ENCODE assay signal across 18 mouse cellular contexts in genomic region chr6:71537286-71537685, GRCm38 (mm10). TPM values are rescaled to one million over a fixed set of nuclear protein-coding genes. Genes with fewer than 3 reads are reported as not detected.
A peak's percentile ranks its signal among the peaks of the same experiment; 100 is the strongest.
DNase-seq lines count a peak whose midpoint lies in the region; ATAC-seq and TF ChIP-seq lines count a peak whose summit lies in the region.
"Had no signal": no experiment of that assay in that cellular context is flagged by ENCODE, and none has a peak within 500 bp of the region (broad histone marks: within the 10 kb centered on the region; RNA-seq: fewer than 3 reads in every experiment).

No protein-coding gene starts in this region.

- peaks cover 5% of the 10 kb centered on the region; the same call in 1 of the 2 replicates for H3K4me1 ChIP-seq in heart, embryonic 16.5 days (ENCODE audit: control insufficient read depth, insufficient read depth, low read length)
- no peaks in the 10 kb centered on the region for H3K4me1 ChIP-seq in lung, embryonic 14.5 days (ENCODE audit: insufficient read depth)
- H3K4me1 ChIP-seq in bone marrow macrophage, adult 2 months (ENCODE audit: control insufficient read depth, insufficient read depth, low read length), result peaks cover 6% of the 10 kb centered on the region
- H3K4me1 ChIP-seq: embryonic facial prominence, embryonic 12.5 days; forebrain, embryonic 10.5 days; limb, embryonic 15.5 days; midbrain, embryonic 12.5 days; neural tube, embryonic 15.5 days had no signal

- H3K79me2 ChIP-seq in macrophage (ENCODE audit: inconsistent target), result no peaks in the 10 kb centered on the region

- no peak overlapping the region for H3K4me2 ChIP-seq in heart, embryonic 16.5 days (ENCODE audit: low read depth, low read length)
- H3K4me2 ChIP-seq in lung, embryonic 14.5 days, result no peak overlapping the region
- H3K4me2 ChIP-seq: embryonic facial prominence, embryonic 12.5 days; limb, embryonic 15.5 days; midbrain, embryonic 12.5 days; neural tube, embryonic 15.5 days had no signal

- TF ChIP-seq CTCF in lung, embryonic 14.5 days (IDR thresholded peaks at IDR 0.05; ENCODE audit: low read depth), result no peak
- TF ChIP-seq CTCF in bone marrow macrophage, adult 2 months (IDR thresholded peaks at IDR 0.05; ENCODE audit: low read depth, low read length), result no peak

- H3K9me3 ChIP-seq in heart, embryonic 16.5 days (replicated peaks; ENCODE audit: control insufficient read depth, low read length), result no peaks in the 10 kb centered on the region
- H3K9me3 ChIP-seq in lung, embryonic 14.5 days (ENCODE audit: low read depth, low read length), result no peaks in the 10 kb centered on the region
- H3K9me3 ChIP-seq: embryonic facial prominence, embryonic 12.5 days; forebrain, embryonic 10.5 days; limb, embryonic 15.5 days; midbrain, embryonic 12.5 days; neural tube, embryonic 15.5 days had no signal

- no peaks in the 10 kb centered on the region for H3K27me3 ChIP-seq in heart, embryonic 16.5 days (ENCODE audit: control insufficient read depth, insufficient read depth, low read length)
- no peaks in the 10 kb centered on the region for H3K27me3 ChIP-seq in lung, embryonic 14.5 days (ENCODE audit: insufficient read depth, low read length)
- H3K27me3 ChIP-seq: embryonic facial prominence, embryonic 12.5 days; limb, embryonic 15.5 days; midbrain, embryonic 12.5 days had no signal

- no peak for DNase-seq in heart, adult 11 months
- DNase-seq in lung, embryonic 14.5 days, result peak; percentile 63
- no peak for DNase-seq in lung, adult 18-20 months
- no peak for DNase-seq in frontal cortex, postnatal 25 days (ENCODE audit: low spot score in 2 of 2)
- DNase-seq: cerebellum, adult 9-10 months; gastrocnemius, postnatal 25 days; kidney, adult 11 months; liver, postnatal 0 days had no signal

- no peak overlapping the region for H3K9ac ChIP-seq in heart, embryonic 16.5 days (ENCODE audit: low read length)
- H3K9ac ChIP-seq in lung, embryonic 14.5 days, result no peak overlapping the region
- H3K9ac ChIP-seq: embryonic facial prominence, embryonic 12.5 days; limb, embryonic 15.5 days; liver, postnatal 0 days; midbrain, embryonic 12.5 days; neural tube, embryonic 15.5 days had no signal

- H3K27ac ChIP-seq in heart, embryonic 16.5 days (ENCODE audit: low read length), result 0 out of 2 replicates have a peak overlapping the region, but pooled peaks have one; percentile 4
- H3K27ac ChIP-seq in lung, embryonic 14.5 days (ENCODE audit: low read depth), result no peak overlapping the region
- H3K27ac ChIP-seq in bone marrow macrophage, adult 2 months (ENCODE audit: insufficient read depth, low read depth, low read length), result peak overlapping the region; percentile 73
- H3K27ac ChIP-seq in macrophage, result peak overlapping the region; percentile 35
- H3K27ac ChIP-seq: embryonic facial prominence, embryonic 12.5 days; forebrain, embryonic 10.5 days; limb, embryonic 15.5 days; midbrain, embryonic 12.5 days; neural tube, embryonic 15.5 days had no signal

- no peak for TF ChIP-seq POLR2A in bone marrow macrophage, adult 2 months (IDR thresholded peaks at IDR 0.05; ENCODE audit: borderline replicate concordance, low read depth, low read length)

- ATAC-seq in heart, embryonic 16.5 days (replicated peaks; ENCODE audit: extremely low read depth, insufficient read depth, low FRiP score), result no peak
- no peak for ATAC-seq in lung, embryonic 14.5 days (ENCODE audit: insufficient read depth)
- ATAC-seq: activated CD4-positive, CD25-positive, alpha-beta regulatory T cell, adult 4 months; hindbrain, embryonic 16.5 days; liver, postnatal 0 days had no signal

- no peak overlapping the region for H3K4me3 ChIP-seq in heart, embryonic 16.5 days (ENCODE audit: low read length)
- H3K4me3 ChIP-seq in lung, embryonic 14.5 days (ENCODE audit: low read depth, low read length), result no peak overlapping the region
- H3K4me3 ChIP-seq in bone marrow macrophage, adult 2 months (ENCODE audit: insufficient read depth, low read length), result no peak overlapping the region
- H3K4me3 ChIP-seq in macrophage (ENCODE audit: inconsistent target), result no peak overlapping the region
- H3K4me3 ChIP-seq: embryonic facial prominence, embryonic 12.5 days; forebrain, embryonic 10.5 days; limb, embryonic 15.5 days; midbrain, embryonic 12.5 days; neural tube, embryonic 15.5 days had no signal

- no peaks in the 10 kb centered on the region for H3K36me3 ChIP-seq in heart, embryonic 16.5 days (ENCODE audit: control insufficient read depth, insufficient read depth)
- no peaks in the 10 kb centered on the region for H3K36me3 ChIP-seq in lung, embryonic 14.5 days (ENCODE audit: insufficient read depth)
- no peaks in the 10 kb centered on the region for H3K36me3 ChIP-seq in macrophage (ENCODE audit: inconsistent target)
- H3K36me3 ChIP-seq: embryonic facial prominence, embryonic 12.5 days; forebrain, embryonic 10.5 days; limb, embryonic 15.5 days; midbrain, embryonic 12.5 days; neural tube, embryonic 15.5 days had no signal

RNA-seq across cellular contexts. Expression of gene Chmp3, which starts 6.3 kb away (rescaled TPM):
- polyA plus RNA-seq in heart, embryonic 16.5 days (2015; fragmentation: Nextera tagmentation; extraction: Ambion mirVana), result 64.1 and 67.6 TPM in 2 replicates
- polyA plus RNA-seq in lung, embryonic 14.5 days (2014; fragmentation: Nextera tagmentation; extraction: Ambion mirVana), result 61.8 and 66.7 TPM in 2 replicates
- polyA plus RNA-seq in bone marrow macrophage, adult 2 months (2012; ENCODE audit: insufficient read depth, insufficient read length, missing spikeins), result 226 and 254 TPM in 2 replicates
- total RNA-seq in macrophage (2018; cell fraction: chromatin; rRNA removed), result 100 to 1,000 TPM in 8 of 26 experiments, 10 to 100 TPM in 18; 42.2 to 182 (median 84.2) TPM
- 100 to 1,000 TPM in 12 of 26 experiments, 10 to 100 TPM in 14; 77.9 to 138 (median 99.6) TPM for total RNA-seq in macrophage (2018; cell fraction: cytosol; rRNA removed)
- 100 to 1,000 TPM in 1 of 26 experiments, 10 to 100 TPM in 25; 37.1 to 105 (median 66.4) TPM for total RNA-seq in macrophage (2018; cell fraction: nucleus; rRNA removed)
- 114 to 245 TPM (median 121 TPM) in 3 replicates for polyA plus RNA-seq in macrophage (2018)

RNA-seq across cellular contexts. Expression of gene Rnf103, which starts 43.6 kb away (rescaled TPM):
- 13.1 and 13.8 TPM in 2 replicates for polyA plus RNA-seq in heart, embryonic 16.5 days (2015; fragmentation: Nextera tagmentation; extraction: Ambion mirVana)
- polyA plus RNA-seq in lung, embryonic 14.5 days (2014; fragmentation: Nextera tagmentation; extraction: Ambion mirVana), result 18.1 and 18.2 TPM in 2 replicates
- 27.2 and 29.2 TPM in 2 replicates for polyA plus RNA-seq in bone marrow macrophage, adult 2 months (2012; ENCODE audit: insufficient read depth, insufficient read length, missing spikeins)
- total RNA-seq in macrophage (2018; cell fraction: chromatin; rRNA removed), result 100 to 1,000 TPM in 1 of 26 experiments, 10 to 100 TPM in 25; 18.2 to 104 (median 40.7) TPM
- total RNA-seq in macrophage (2018; cell fraction: cytosol; rRNA removed), result 10 to 100 TPM; 27.0 to 53.5 (median 36.1) TPM
- 10 to 100 TPM; 28.0 to 81.1 (median 50.3) TPM for total RNA-seq in macrophage (2018; cell fraction: nucleus; rRNA removed)
- 26.5 to 29.9 TPM (median 26.5 TPM) in 3 replicates for polyA plus RNA-seq in macrophage (2018)
